Mouse (Mus musculus): ENCODE results near the gene Gjb3.
A peak's percentile ranks its signal among the peaks of the same experiment; 100 is the strongest.

GRCm38 (mm10) chr4:127352594-127352993 is 21.9 kb upstream of the Gjb3 start:
- no peak for TF ChIP-seq CTCF (IDR thresholded peaks at IDR 0.05; ENCODE audit: control insufficient read depth, insufficient read depth, insufficient read length)
- TF ChIP-seq CEBPB (IDR thresholded peaks at IDR 0.05; ENCODE audit: low read depth) = peak; percentile 96
- TF ChIP-seq MYOD1 (IDR thresholded peaks at IDR 0.05; ENCODE audit: control insufficient read depth, insufficient read length, low read depth) = peak; percentile 4
